Mouse (Mus musculus): ENCODE data around the gene Krtap4-13. TPM values are rescaled to one million over a fixed set of nuclear protein-coding genes. Genes with fewer than 3 reads are reported as not detected.
"Not testable (repeated sequence)": the region's sequence is repeated elsewhere in the genome, so short reads cannot be mapped to it uniquely, and the experiment has no call there.

The Krtap4-13 gene
- polyA plus RNA-seq, 2 experiments = not detected

DNA sequence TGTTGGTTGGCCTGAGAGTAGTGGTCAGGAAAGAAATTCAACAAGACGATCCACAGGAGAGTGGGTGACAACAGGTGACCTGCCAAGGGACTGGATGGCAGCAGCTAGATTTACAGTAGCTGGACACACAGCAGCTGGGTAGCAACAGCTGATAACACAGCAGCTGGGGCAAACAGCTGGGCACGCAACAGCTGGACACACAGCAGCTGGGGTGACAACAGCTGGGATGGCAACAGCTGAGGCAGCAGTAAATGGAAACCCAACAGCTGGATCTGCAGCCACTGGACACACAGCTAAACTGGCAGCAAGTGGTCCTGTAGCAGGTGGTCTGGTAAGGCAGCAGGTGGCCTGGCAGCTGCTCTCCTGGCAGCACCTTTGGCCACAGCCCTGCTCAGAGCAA lies 37.1 kb upstream of the Krtap4-13 start:
- no peak overlapping the region for H3K4me3 ChIP-seq (ENCODE audit: insufficient read depth in 1 of 2, low read depth in 2 of 2, low read length in 2 of 2)
- H3K27me3 ChIP-seq (ENCODE audit: control insufficient read depth, insufficient read depth, low read length) = no peaks in the 10 kb centered on the region
- no peaks in the 10 kb centered on the region for H3K4me1 ChIP-seq (replicated peaks; ENCODE audit: control insufficient read depth in 2 of 2, insufficient read depth in 2 of 2, low read length in 1 of 2)
- 53% methylated on average over 2 of the region's 2 CpGs for WGBS (ENCODE audit: insufficient replicate concordance)
- no peaks in the 10 kb centered on the region for H3K36me3 ChIP-seq (replicated peaks; ENCODE audit: control insufficient read depth, insufficient read depth, low read depth)
- ATAC-seq (ENCODE audit: insufficient read depth) (no peak), DNase-seq (ENCODE audit: low read depth in 3 of 3, low spot score in 3 of 3) (no peak)
- H3K9me3 ChIP-seq (ENCODE audit: control insufficient read depth, low read length) = no peaks in the 10 kb centered on the region
- H3K27ac ChIP-seq = no peak overlapping the region
- no peak overlapping the region for H3K4me2 ChIP-seq (ENCODE audit: low read depth)
- no peak for TF ChIP-seq EP300 (IDR thresholded peaks at IDR 0.05; ENCODE audit: low read depth)
- TF ChIP-seq CTCF (IDR thresholded peaks at IDR 0.05; ENCODE audit: low read depth) = no peak
- no peak overlapping the region for H3K9ac ChIP-seq (replicated peaks)

DNA sequence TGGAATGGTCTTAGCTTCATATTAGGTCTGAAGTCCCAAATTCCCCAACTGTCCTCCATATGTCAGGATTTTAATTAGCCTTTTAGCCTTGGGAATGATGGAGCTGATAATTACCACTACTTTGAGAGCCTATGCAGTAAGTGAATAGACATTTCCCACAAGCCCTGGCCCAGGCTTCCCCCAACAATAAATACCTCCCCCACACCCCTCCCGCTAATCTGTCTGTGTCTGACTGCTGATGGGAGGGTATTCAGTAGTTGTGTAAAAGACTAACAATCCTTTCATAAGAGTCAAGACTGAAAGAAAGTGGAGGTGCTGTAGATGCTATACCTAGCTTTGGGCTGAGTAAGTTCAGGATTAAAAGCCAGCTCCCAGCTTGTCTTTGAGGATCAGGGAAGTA lies 32.5 kb upstream of the Krtap4-13 start:
- no peak for ATAC-seq (ENCODE audit: insufficient read depth)
- 36% methylated on average over 1 of the region's 1 CpGs for WGBS (ENCODE audit: insufficient replicate concordance)

DNA sequence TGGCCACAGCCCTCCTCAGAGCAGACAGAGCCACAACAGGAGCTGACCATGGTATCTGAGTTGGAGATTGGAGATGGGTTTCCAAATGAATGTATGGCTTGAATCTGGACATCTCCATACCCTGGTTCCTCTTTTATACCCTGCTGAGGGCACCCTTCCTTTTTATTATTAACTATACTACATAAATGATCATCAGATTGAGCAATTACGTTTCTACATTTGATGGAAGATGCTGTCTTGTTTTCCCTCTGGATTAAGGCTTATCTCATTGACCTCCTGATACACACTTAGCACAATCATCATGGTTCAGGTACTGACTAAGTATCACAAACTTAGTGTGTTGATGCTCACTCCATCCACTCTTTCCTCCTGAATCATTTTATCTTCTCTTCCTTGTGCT lies 28.3 kb upstream of the Krtap4-13 start, which contains the start of gene 2300003K06Rik:
TSS of gene 2300003K06Rik (minus strand) at position 101 of the 400 bp plus-strand sequence.
- H3K36me3 ChIP-seq (replicated peaks; ENCODE audit: control insufficient read depth, insufficient read depth, low read depth) = no peaks in the 10 kb centered on the region
- H3K27me3 ChIP-seq (ENCODE audit: control insufficient read depth, insufficient read depth, low read length) = no peaks in the 10 kb centered on the region
- H3K4me2 ChIP-seq (ENCODE audit: low read depth) = no peak within 1 kb of the TSS
- H3K4me3 ChIP-seq (ENCODE audit: insufficient read depth in 1 of 2, low read depth in 2 of 2, low read length in 2 of 2) = no peak within 1 kb of the TSS
- no peaks in the 10 kb centered on the region for H3K4me1 ChIP-seq (replicated peaks; ENCODE audit: control insufficient read depth in 2 of 2, insufficient read depth in 2 of 2, low read length in 1 of 2)
- no peaks in the 10 kb centered on the region for H3K9me3 ChIP-seq (ENCODE audit: control insufficient read depth, low read length)
- TF ChIP-seq CTCF (IDR thresholded peaks at IDR 0.05; ENCODE audit: low read depth) (no peak), EP300 (IDR thresholded peaks at IDR 0.05; ENCODE audit: low read depth) (no peak)
- no peak for DNase-seq (ENCODE audit: low read depth in 3 of 3, low spot score in 3 of 3)
- ATAC-seq (ENCODE audit: insufficient read depth) = no peak
- WGBS (ENCODE audit: insufficient replicate concordance) = 54% methylated on average over 1 of the region's 1 CpGs
- H3K27ac ChIP-seq = no peak within 1 kb of the TSS
- H3K9ac ChIP-seq (replicated peaks) = no peak within 1 kb of the TSS

More for the DNA sequence above, 32.5 kb upstream of the Krtap4-13 start:
- Histone ChIP-seq H3K27ac (no peak overlapping the region), H3K4me2 (ENCODE audit: low read depth) (no peak overlapping the region), H3K4me3 (ENCODE audit: insufficient read depth in 1 of 2, low read depth in 2 of 2, low read length in 2 of 2) (no peak overlapping the region), H3K9me3 (ENCODE audit: control insufficient read depth, low read length) (no peaks in the 10 kb centered on the region), H3K36me3 (replicated peaks; ENCODE audit: control insufficient read depth, insufficient read depth, low read depth) (no peaks in the 10 kb centered on the region), H3K27me3 (ENCODE audit: control insufficient read depth, insufficient read depth, low read length) (no peaks in the 10 kb centered on the region), H3K4me1 (replicated peaks; ENCODE audit: control insufficient read depth in 2 of 2, insufficient read depth in 2 of 2, low read length in 1 of 2) (no peaks in the 10 kb centered on the region), H3K9ac (replicated peaks) (no peak overlapping the region)
- DNase-seq (ENCODE audit: low read depth in 3 of 3, low spot score in 3 of 3) = no peak
- TF ChIP-seq EP300 (IDR thresholded peaks at IDR 0.05; ENCODE audit: low read depth) = no peak
- TF ChIP-seq CTCF (IDR thresholded peaks at IDR 0.05; ENCODE audit: low read depth) = no peak

DNA sequence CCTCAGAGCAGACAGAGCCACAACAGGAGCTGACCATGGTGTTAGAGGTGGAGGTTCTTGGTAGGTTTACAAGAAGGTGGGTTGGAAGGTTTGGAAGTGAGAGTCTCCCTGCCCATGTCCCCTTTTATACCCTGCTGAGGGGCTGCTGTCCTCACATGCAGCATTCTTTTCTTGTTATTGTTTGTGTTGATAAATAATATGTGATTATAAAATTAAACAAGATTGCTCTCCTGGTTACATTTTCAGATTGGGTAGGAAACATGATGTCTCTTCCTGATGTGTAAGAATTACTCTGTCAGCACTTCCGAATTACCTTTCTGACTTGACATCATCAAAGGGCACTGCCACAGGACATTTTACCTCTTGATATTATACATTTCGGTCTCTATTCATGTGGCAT lies 5.9 kb upstream of the Krtap4-13 start, which contains the start of gene Gm11564:
TSS of gene Gm11564 (minus strand) at position 101 of the 400 bp plus-strand sequence.
- H3K4me2 ChIP-seq (ENCODE audit: low read depth); H3K9ac ChIP-seq (replicated peaks); H3K27ac ChIP-seq; H3K4me3 ChIP-seq (ENCODE audit: insufficient read depth in 1 of 2, low read depth in 2 of 2, low read length in 2 of 2); H3K36me3 ChIP-seq (replicated peaks; ENCODE audit: control insufficient read depth, insufficient read depth, low read depth); DNase-seq (ENCODE audit: low read depth in 3 of 3, low spot score in 3 of 3); ATAC-seq (ENCODE audit: insufficient read depth); H3K27me3 ChIP-seq (ENCODE audit: control insufficient read depth, insufficient read depth, low read length); H3K9me3 ChIP-seq (ENCODE audit: control insufficient read depth, low read length); H3K4me1 ChIP-seq (replicated peaks; ENCODE audit: control insufficient read depth in 2 of 2, insufficient read depth in 2 of 2, low read length in 1 of 2): not testable (repeated sequence)
- 43% methylated on average over 2 of the region's 2 CpGs for WGBS (ENCODE audit: insufficient replicate concordance)

DNA sequence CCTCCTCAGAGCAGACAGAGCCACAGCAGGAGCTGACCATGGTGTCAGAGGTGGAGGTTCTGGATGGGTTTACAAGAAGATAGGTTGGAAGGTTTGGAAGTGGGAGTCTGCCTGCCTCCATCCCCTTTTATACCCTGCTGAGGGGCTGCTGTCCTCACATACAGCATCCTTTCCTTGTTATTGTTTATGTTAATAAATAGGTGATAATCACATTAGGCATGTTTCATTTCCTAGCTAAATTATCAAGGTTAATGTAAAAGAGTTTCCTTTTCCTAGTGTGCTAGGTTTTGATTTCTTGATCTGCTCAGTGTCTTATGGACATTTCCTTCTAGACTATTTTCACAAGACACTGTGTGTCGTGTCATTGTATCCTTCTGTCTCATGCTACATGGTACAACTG lies 5.3 kb downstream of the Krtap4-13 start, which contains the start of gene Gm11554:
TSS of gene Gm11554 (minus strand) at position 101 of the 400 bp plus-strand sequence.
- not testable (repeated sequence) for H3K4me1 ChIP-seq (replicated peaks; ENCODE audit: control insufficient read depth in 2 of 2, insufficient read depth in 2 of 2, low read length in 1 of 2); H3K9ac ChIP-seq (replicated peaks); H3K4me3 ChIP-seq (ENCODE audit: insufficient read depth in 1 of 2, low read depth in 2 of 2, low read length in 2 of 2); H3K27me3 ChIP-seq (ENCODE audit: control insufficient read depth, insufficient read depth, low read length); H3K4me2 ChIP-seq (ENCODE audit: low read depth); ATAC-seq (ENCODE audit: insufficient read depth); H3K9me3 ChIP-seq (ENCODE audit: control insufficient read depth, low read length); H3K36me3 ChIP-seq (replicated peaks; ENCODE audit: control insufficient read depth, insufficient read depth, low read depth); H3K27ac ChIP-seq; DNase-seq (ENCODE audit: low read depth in 3 of 3, low spot score in 3 of 3)
- no CpG with 5 or more reads among the region's 1 CpGs for WGBS (ENCODE audit: insufficient replicate concordance)

DNA sequence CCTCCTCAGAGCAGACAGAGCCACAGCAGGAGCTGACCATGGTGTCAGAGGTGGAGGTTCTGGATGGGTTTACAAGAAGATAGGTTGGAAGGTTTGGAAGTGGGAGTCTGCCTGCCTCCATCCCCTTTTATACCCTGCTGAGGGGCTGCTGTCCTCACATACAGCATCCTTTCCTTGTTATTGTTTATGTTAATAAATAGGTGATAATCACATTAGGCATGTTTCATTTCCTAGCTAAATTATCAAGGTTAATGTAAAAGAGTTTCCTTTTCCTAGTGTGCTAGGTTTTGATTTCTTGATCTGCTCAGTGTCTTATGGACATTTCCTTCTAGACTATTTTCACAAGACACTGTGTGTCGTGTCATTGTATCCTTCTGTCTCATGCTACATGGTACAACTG lies 10.9 kb downstream of the Krtap4-13 start, which contains the start of gene Gm11569:
TSS of gene Gm11569 (minus strand) at position 101 of the 400 bp plus-strand sequence.
- H3K9me3 ChIP-seq (ENCODE audit: control insufficient read depth, low read length); H3K4me2 ChIP-seq (ENCODE audit: low read depth); H3K36me3 ChIP-seq (replicated peaks; ENCODE audit: control insufficient read depth, insufficient read depth, low read depth); H3K4me1 ChIP-seq (replicated peaks; ENCODE audit: control insufficient read depth in 2 of 2, insufficient read depth in 2 of 2, low read length in 1 of 2); H3K27ac ChIP-seq; H3K27me3 ChIP-seq (ENCODE audit: control insufficient read depth, insufficient read depth, low read length); H3K9ac ChIP-seq (replicated peaks); DNase-seq (ENCODE audit: low read depth in 3 of 3, low spot score in 3 of 3); H3K4me3 ChIP-seq (ENCODE audit: insufficient read depth in 1 of 2, low read depth in 2 of 2, low read length in 2 of 2); ATAC-seq (ENCODE audit: insufficient read depth): not testable (repeated sequence)
- no CpG with 5 or more reads among the region's 1 CpGs for WGBS (ENCODE audit: insufficient replicate concordance)

Measured in liver, embryonic 14.5 days (tissue).